Mouse (Mus musculus): ENCODE measurements around the gene Tmem198. TPM values are rescaled to one million over a fixed set of nuclear protein-coding genes. Genes with fewer than 3 reads are reported as not detected.

The Tmem198 gene
- total RNA-seq, 1 experiment, result 1.6 TPM

- no peak for DNase-seq (ENCODE audit: low read depth, low spot score)
- no peaks in the 10 kb centered on the region for H3K36me3 ChIP-seq (ENCODE audit: control insufficient read depth, insufficient read depth, low read length, poor library complexity, severe bottlenecking)
- H3K4me1 ChIP-seq (ENCODE audit: control insufficient read depth in 2 of 2, insufficient read depth in 2 of 2, low read length in 2 of 2, poor library complexity in 1 of 2), result peaks cover 17 to 42% of the 10 kb centered on the region in 2 experiments
- in situ Hi-C loops (cut with MboI; ENCODE audit: low sequenced_read_pairs in 2 of 2, unreplicated experiment in 2 of 2), result no loop called here
- no peak overlapping the region for H3K4me3 ChIP-seq (ENCODE audit: insufficient read depth in 1 of 2, low read depth in 1 of 2, low read length in 2 of 2, poor library complexity in 1 of 2, severe bottlenecking in 1 of 2)
- no peaks in the 10 kb centered on the region for H3K9me3 ChIP-seq (ENCODE audit: control insufficient read depth, insufficient read depth, low read depth, low read length)
- H3K27ac ChIP-seq (ENCODE audit: insufficient read depth, low read depth, low read length, poor library complexity, severe bottlenecking), result peak overlapping the region; percentile 48
- TF ChIP-seq CHD2 (IDR thresholded peaks at IDR 0.05; ENCODE audit: low read depth, low read length) (no peak), HCFC1 (IDR thresholded peaks at IDR 0.05; ENCODE audit: borderline replicate concordance, insufficient read depth, low read length) (no peak), ZNF384 (IDR thresholded peaks at IDR 0.05; ENCODE audit: low read depth, low read length) (0 out of 2 replicates have a peak, but pooled peaks have one; percentile 39)
- H3K9ac ChIP-seq (ENCODE audit: insufficient read depth, low read depth, low read length, poor library complexity, severe bottlenecking), result no peak overlapping the region; the same call in 1 of the 2 replicates
These were observed 32.3 kb downstream of the Tmem198 start for GRCm38 (mm10) chr1:75511437-75512210.

GRCm38 (mm10) chr1:75512550-75512949 lies 33.2 kb downstream of the Tmem198 start:
- H3K9me3 ChIP-seq (ENCODE audit: control insufficient read depth, insufficient read depth, low read depth, low read length), result no peaks in the 10 kb centered on the region
- H3K4me1 ChIP-seq (ENCODE audit: control insufficient read depth in 2 of 2, insufficient read depth in 2 of 2, low read length in 2 of 2, poor library complexity in 1 of 2), result peaks cover 15 to 42% of the 10 kb centered on the region in 2 experiments
- in situ Hi-C loops (cut with MboI; ENCODE audit: low sequenced_read_pairs in 2 of 2, unreplicated experiment in 2 of 2), result no loop called here
- no peaks in the 10 kb centered on the region for H3K36me3 ChIP-seq (ENCODE audit: control insufficient read depth, insufficient read depth, low read length, poor library complexity, severe bottlenecking)
- no peak overlapping the region for H3K4me3 ChIP-seq (ENCODE audit: insufficient read depth in 1 of 2, low read depth in 1 of 2, low read length in 2 of 2, poor library complexity in 1 of 2, severe bottlenecking in 1 of 2)
- H3K9ac ChIP-seq (ENCODE audit: insufficient read depth, low read depth, low read length, poor library complexity, severe bottlenecking), result no peak overlapping the region
- peak overlapping the region; percentile 34; the same call in 1 of the 2 replicates for H3K27ac ChIP-seq (ENCODE audit: insufficient read depth, low read depth, low read length, poor library complexity, severe bottlenecking)
- no peak for DNase-seq (ENCODE audit: low read depth, low spot score)
- TF ChIP-seq ZNF384 (IDR thresholded peaks at IDR 0.05; ENCODE audit: low read depth, low read length) (no peak), ZC3H11A (IDR thresholded peaks at IDR 0.05; ENCODE audit: borderline replicate concordance, low read depth, low read length) (no peak)

GRCm38 (mm10) chr1:75516703-75517380 lies 37.5 kb downstream of the Tmem198 start:
- Histone ChIP-seq H3K4me3 (ENCODE audit: insufficient read depth in 1 of 2, low read depth in 1 of 2, low read length in 2 of 2, poor library complexity in 1 of 2, severe bottlenecking in 1 of 2) (peak overlapping the region in 1 of 2 experiments; percentile 6; a peak in 1 of 4 replicates), H3K27ac (ENCODE audit: insufficient read depth, low read depth, low read length, poor library complexity, severe bottlenecking) (no peak overlapping the region), H3K9me3 (ENCODE audit: control insufficient read depth, insufficient read depth, low read depth, low read length) (no peaks in the 10 kb centered on the region), H3K4me1 (ENCODE audit: control insufficient read depth in 2 of 2, insufficient read depth in 2 of 2, low read length in 2 of 2, poor library complexity in 1 of 2) (peaks cover 10 to 18% of the 10 kb centered on the region in 2 experiments), H3K9ac (ENCODE audit: insufficient read depth, low read depth, low read length, poor library complexity, severe bottlenecking) (no peak overlapping the region), H3K36me3 (ENCODE audit: control insufficient read depth, insufficient read depth, low read length, poor library complexity, severe bottlenecking) (no peaks in the 10 kb centered on the region)
- in situ Hi-C loops (cut with MboI; ENCODE audit: low sequenced_read_pairs in 2 of 2, unreplicated experiment in 2 of 2), result no loop called here
- TF ChIP-seq CHD2 (IDR thresholded peaks at IDR 0.05; ENCODE audit: low read depth, low read length), result no peak
- no peak for TF ChIP-seq MAFK (IDR thresholded peaks at IDR 0.05; ENCODE audit: insufficient read depth, low read depth, low read length)
- no peak for DNase-seq (ENCODE audit: low read depth, low spot score)

- Histone ChIP-seq H3K36me3 (ENCODE audit: control insufficient read depth, insufficient read depth, low read length, poor library complexity, severe bottlenecking) (no peaks in the 10 kb centered on the region), H3K27ac (ENCODE audit: insufficient read depth, low read depth, low read length, poor library complexity, severe bottlenecking) (peak overlapping the region; percentile 72), H3K9ac (ENCODE audit: insufficient read depth, low read depth, low read length, poor library complexity, severe bottlenecking) (peak overlapping the region; percentile 32; the same call in 1 of the 2 replicates), H3K9me3 (ENCODE audit: control insufficient read depth, insufficient read depth, low read depth, low read length) (no peaks in the 10 kb centered on the region), H3K4me3 (ENCODE audit: insufficient read depth in 1 of 2, low read depth in 1 of 2, low read length in 2 of 2, poor library complexity in 1 of 2, severe bottlenecking in 1 of 2) (no peak overlapping the region), H3K4me1 (ENCODE audit: control insufficient read depth in 2 of 2, insufficient read depth in 2 of 2, low read length in 2 of 2, poor library complexity in 1 of 2) (peaks cover 4 to 11% of the 10 kb centered on the region in 2 experiments)
- in situ Hi-C loops (cut with MboI; ENCODE audit: low sequenced_read_pairs in 2 of 2, unreplicated experiment in 2 of 2), result no loop called here
- no peak for TF ChIP-seq MAFK (IDR thresholded peaks at IDR 0.05; ENCODE audit: insufficient read depth, low read depth, low read length)
- no peak for TF ChIP-seq ZNF384 (IDR thresholded peaks at IDR 0.05; ENCODE audit: low read depth, low read length)
- no peak for TF ChIP-seq ZC3H11A (IDR thresholded peaks at IDR 0.05; ENCODE audit: borderline replicate concordance, low read depth, low read length)
- no peak for TF ChIP-seq HCFC1 (IDR thresholded peaks at IDR 0.05; ENCODE audit: borderline replicate concordance, insufficient read depth, low read length)
- DNase-seq (ENCODE audit: low read depth, low spot score), result no peak
These were observed 38.7 kb downstream of the Tmem198 start for GRCm38 (mm10) chr1:75517984-75518383.
